Mouse (Mus musculus) heart, embryonic 13.5 days (tissue): ENCODE measurements around the gene Mia2. TPM values are rescaled to one million over a fixed set of nuclear protein-coding genes. Genes with fewer than 3 reads are reported as not detected.

ENCODE experiments used
- ATAC-seq: fragments of 200-750 bp; cut with Nextera tagmentation; 2 replicates; pipeline ENCODE4 v1.8.0; 2017; ENCODE audit warnings: moderate TSS enrichment; ENCODE audit not compliant: insufficient number of reproducible peaks, low FRiP score, low TSS enrichment; ENCODE audit errors: extremely low read depth
- H3K27ac ChIP-seq: fragments of 300-500 bp; sonication (generic); replicated peaks from 2 replicates; pipeline ENCODE4 v1.5.1; 2015; ENCODE audit warnings: moderate library complexity, mild to moderate bottlenecking, inconsistent platforms
- H3K27me3 ChIP-seq: fragments of 300-500 bp; sonication (generic); replicated peaks from 2 replicates; pipeline ENCODE4 v1.6.1; 2015; ENCODE audit warnings: mild to moderate bottlenecking, inconsistent platforms
- H3K36me3 ChIP-seq: fragments of 300-500 bp; sonication (generic); 2 replicates; pipeline ENCODE4 v1.6.1; 2015; ENCODE audit warnings: mild to moderate bottlenecking, inconsistent platforms
- H3K4me1 ChIP-seq: fragments of 300-500 bp; sonication (generic); 2 replicates; pipeline ENCODE4 v1.6.1; 2015; ENCODE audit warnings: inconsistent platforms
- H3K4me2 ChIP-seq: fragments of 300-500 bp; sonication (generic); 2 replicates; pipeline ENCODE4 v1.6.1; 2015; ENCODE audit warnings: inconsistent platforms, mild to moderate bottlenecking, moderate library complexity
- H3K4me3 ChIP-seq: fragments of 300-500 bp; sonication (generic); 2 replicates; pipeline ENCODE4 v1.5.1; 2015; ENCODE audit warnings: moderate library complexity, mild to moderate bottlenecking, inconsistent platforms
- H3K9ac ChIP-seq: fragments of 300-500 bp; sonication (generic); 2 replicates; pipeline ENCODE4 v1.6.1; 2015; ENCODE audit warnings: inconsistent platforms, mild to moderate bottlenecking, moderate library complexity
- H3K9me3 ChIP-seq: fragments of 300-500 bp; sonication (generic); 2 replicates; pipeline ENCODE4 v1.6.1; 2016; ENCODE audit warnings: inconsistent platforms
- WGBS: fragments of 180-500 bp; shearing (Covaris S2); methylation state at CpG from one replicate; pipeline ENCODE4 v1.1.7; 2015; ENCODE audit warnings: mixed read lengths; 5-methylcytosine and 5-hydroxymethylcytosine counted together
- polyA plus RNA-seq: library from polyadenylated mRNA; unstranded; fragments of >200 nt; fragmentation: Nextera tagmentation; extraction: Ambion mirVana; gene quantifications from 2 replicates; pipeline ENCODE4 v1.2.1, GENCODE M21; 2015

The Mia2 gene
- polyA plus RNA-seq, 1 experiment from 2014 or later = 34.8 TPM

DNA sequence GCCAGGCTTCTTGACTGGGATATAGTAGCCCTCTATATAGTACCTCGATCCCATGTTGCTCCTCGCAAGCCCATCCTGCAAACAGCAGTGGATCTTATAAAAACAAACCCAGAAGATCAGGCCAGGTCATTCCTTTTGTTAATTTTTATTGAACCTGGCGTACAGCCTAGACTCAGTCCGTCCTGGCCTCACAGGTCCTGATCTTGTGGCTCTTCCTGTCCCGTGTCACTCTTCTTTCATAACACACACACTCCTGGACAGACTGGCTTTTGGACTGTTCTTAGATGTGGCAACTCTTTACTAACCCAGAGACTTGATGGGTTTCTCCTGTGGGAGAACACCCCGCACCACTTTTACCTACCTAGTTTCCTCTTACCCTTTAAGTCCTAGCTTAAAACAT is 10.3 kb downstream of the Mia2 start:
- Histone ChIP-seq H3K36me3 (no peaks in the 10 kb centered on the region), H3K4me3 (no peak overlapping the region), H3K9ac (no peak overlapping the region), H3K4me2 (no peak overlapping the region), H3K9me3 (no peaks in the 10 kb centered on the region), H3K27me3 (no peaks in the 10 kb centered on the region), H3K27ac (no peak overlapping the region), H3K4me1 (no peaks in the 10 kb centered on the region)
- ATAC-seq = no peak
- 64% methylated on average over 6 of the region's 6 CpGs for WGBS

DNA sequence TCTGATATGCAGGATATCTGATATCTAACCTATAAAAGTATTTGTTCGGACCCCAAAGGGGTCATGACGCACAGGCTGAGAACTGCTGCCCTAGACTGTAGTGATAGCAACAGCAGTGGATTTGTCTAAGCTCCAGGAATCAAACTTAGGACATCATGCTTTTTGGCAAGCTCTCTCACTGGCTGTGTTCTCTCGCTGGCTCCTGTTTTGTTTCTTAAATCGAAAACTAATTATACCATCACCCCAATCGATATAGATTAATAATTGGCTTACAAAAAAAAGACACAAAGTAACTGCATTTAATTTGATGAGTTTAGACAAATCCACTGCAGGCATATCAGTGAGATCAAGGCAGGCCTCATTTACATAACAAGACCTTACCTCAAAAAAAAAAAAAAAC is 10.9 kb downstream of the Mia2 start:
- no peak overlapping the region for H3K4me2 ChIP-seq
- ATAC-seq = no peak
- no peak overlapping the region for H3K4me3 ChIP-seq
- H3K27ac ChIP-seq = no peak overlapping the region
- H3K4me1 ChIP-seq = no peaks in the 10 kb centered on the region
- H3K36me3 ChIP-seq = no peaks in the 10 kb centered on the region
- no peaks in the 10 kb centered on the region for H3K9me3 ChIP-seq
- no peaks in the 10 kb centered on the region for H3K27me3 ChIP-seq
- WGBS = 84% methylated on average over 5 of the region's 5 CpGs
- H3K9ac ChIP-seq = no peak overlapping the region

DNA sequence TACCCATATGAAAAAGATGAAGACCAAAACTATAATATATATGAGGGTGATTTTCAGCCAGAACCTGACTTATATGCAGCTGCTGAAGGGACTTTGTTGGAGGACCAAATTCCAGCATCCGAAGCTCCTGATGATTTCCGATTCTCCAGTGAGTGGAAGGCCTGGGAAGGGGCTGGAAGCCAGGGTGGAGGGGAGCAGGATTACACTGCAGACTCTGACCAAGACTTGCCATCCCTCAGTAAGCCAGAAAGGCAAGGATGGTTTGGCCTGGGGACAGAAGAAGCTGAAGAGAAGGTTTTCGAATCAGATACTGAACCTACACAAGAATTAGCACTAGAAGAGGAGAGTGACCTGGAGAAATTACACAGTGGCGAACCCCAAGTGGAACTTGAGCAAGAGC is 12.3 kb downstream of the Mia2 start:
- no peaks in the 10 kb centered on the region for H3K4me1 ChIP-seq
- H3K4me2 ChIP-seq = no peak overlapping the region
- H3K36me3 ChIP-seq = no peaks in the 10 kb centered on the region
- 78% methylated on average over 4 of the region's 4 CpGs for WGBS
- H3K4me3 ChIP-seq = no peak overlapping the region
- H3K9ac ChIP-seq = no peak overlapping the region
- H3K9me3 ChIP-seq = no peaks in the 10 kb centered on the region
- no peak for ATAC-seq
- H3K27me3 ChIP-seq = no peaks in the 10 kb centered on the region
- no peak overlapping the region for H3K27ac ChIP-seq

DNA sequence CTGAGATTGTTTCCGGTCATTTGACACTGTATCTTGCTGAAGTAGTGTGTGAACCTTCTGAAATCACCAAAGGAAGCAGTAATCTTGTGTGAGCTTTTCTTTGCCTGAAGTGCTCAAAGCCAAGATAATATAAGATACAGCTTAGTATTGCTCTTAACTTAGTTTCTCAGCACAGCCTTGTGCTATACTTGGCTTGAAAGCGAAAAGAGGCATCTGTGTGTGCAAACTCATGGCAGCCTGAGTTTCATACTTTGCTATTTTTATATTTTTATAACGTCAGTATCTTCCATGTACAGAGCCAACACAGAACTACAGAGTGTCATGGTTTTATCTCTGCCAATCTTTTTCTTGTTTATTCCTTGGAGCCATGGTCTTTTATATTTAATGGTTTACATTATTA is 21.6 kb downstream of the Mia2 start:
- H3K9ac ChIP-seq = no peak overlapping the region
- no peak overlapping the region for H3K4me3 ChIP-seq
- H3K4me1 ChIP-seq = no peaks in the 10 kb centered on the region
- H3K9me3 ChIP-seq = no peaks in the 10 kb centered on the region
- H3K27me3 ChIP-seq = no peaks in the 10 kb centered on the region
- 51% methylated on average over 3 of the region's 3 CpGs for WGBS
- H3K27ac ChIP-seq = no peak overlapping the region
- ATAC-seq = no peak
- H3K4me2 ChIP-seq = no peak overlapping the region
- no peaks in the 10 kb centered on the region for H3K36me3 ChIP-seq

DNA sequence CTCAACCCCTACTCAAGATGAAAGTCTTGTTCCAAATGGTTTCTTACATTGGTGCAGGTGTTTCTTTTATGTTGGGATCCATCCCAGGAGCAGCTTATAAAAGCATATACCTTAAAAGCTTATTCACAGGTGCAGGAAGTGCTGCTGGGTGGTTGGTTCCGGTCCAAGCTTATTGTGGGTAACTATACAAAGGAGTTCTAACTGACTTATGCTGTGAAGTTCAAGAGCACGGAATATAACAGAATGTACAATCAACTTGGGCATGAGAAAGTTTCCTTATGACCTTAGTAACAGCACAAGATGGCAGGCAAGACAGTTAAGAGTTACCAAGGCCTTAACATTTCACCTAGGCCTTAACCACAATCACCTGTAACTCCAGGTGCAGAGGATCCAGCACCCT is 29.8 kb downstream of the Mia2 start:
- H3K9ac ChIP-seq = no peak overlapping the region
- H3K4me3 ChIP-seq = no peak overlapping the region
- no peak for ATAC-seq
- no peaks in the 10 kb centered on the region for H3K36me3 ChIP-seq
- WGBS = 69% methylated on average over 2 of the region's 2 CpGs
- H3K9me3 ChIP-seq = no peaks in the 10 kb centered on the region
- no peak overlapping the region for H3K27ac ChIP-seq
- no peak overlapping the region for H3K4me2 ChIP-seq
- peaks cover 7% of the 10 kb centered on the region for H3K4me1 ChIP-seq
- H3K27me3 ChIP-seq = no peaks in the 10 kb centered on the region

DNA sequence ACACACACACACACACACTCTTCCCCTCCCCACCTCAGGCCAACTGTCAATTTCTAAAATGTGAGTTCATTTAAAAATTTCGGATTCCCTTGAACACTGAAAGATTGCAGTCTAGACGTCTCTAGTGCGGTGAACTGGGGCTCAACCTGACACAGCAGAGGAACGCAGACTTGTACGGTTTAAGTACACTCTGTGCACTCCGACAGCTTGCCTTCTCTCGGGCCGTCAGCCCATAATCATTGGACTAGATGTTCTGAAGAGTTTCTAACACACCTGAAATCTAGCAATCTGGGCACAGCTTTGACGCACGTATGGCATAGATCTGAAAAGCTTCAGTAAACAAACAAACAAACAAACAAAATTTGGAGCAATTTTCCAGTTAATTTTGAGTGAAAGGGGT is 32.9 kb downstream of the Mia2 start:
- no peaks in the 10 kb centered on the region for H3K27me3 ChIP-seq
- no peaks in the 10 kb centered on the region for H3K36me3 ChIP-seq
- no peaks in the 10 kb centered on the region for H3K9me3 ChIP-seq
- H3K4me1 ChIP-seq = peaks cover 21% of the 10 kb centered on the region
- 72% methylated on average over 10 of the region's 10 CpGs for WGBS
- H3K9ac ChIP-seq = no peak overlapping the region
- H3K4me3 ChIP-seq = no peak overlapping the region
- H3K4me2 ChIP-seq = no peak overlapping the region
- ATAC-seq = no peak
- H3K27ac ChIP-seq = no peak overlapping the region

DNA sequence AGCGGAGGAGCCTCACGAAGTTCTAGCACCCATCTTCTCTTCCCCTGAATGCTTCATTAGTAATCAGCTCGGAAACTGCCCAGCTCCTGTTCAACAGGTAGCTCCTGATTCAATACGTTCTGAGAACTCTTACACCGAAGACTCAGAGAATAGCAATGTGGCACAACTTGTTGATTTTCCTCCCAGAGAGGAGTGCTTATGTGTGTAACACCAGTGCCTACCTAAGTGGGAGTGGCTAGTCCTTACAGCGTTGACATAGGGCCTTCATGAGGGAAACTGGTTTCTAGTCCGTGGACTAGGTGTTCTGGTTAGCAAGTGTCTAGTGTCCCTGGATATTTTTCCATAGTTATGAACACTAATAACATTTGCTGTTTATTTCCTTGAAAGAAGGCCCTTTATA is 33.4 kb downstream of the Mia2 start:
- Histone ChIP-seq H3K27me3 (no peaks in the 10 kb centered on the region), H3K9me3 (no peaks in the 10 kb centered on the region), H3K9ac (no peak overlapping the region; the same call in 1 of the 2 replicates), H3K36me3 (no peaks in the 10 kb centered on the region), H3K4me1 (peaks cover 26% of the 10 kb centered on the region), H3K4me2 (peak overlapping the region; percentile 79), H3K27ac (no peak overlapping the region), H3K4me3 (peak overlapping the region; percentile 92)
- 41% methylated on average over 7 of the region's 7 CpGs for WGBS
- no peak for ATAC-seq

DNA sequence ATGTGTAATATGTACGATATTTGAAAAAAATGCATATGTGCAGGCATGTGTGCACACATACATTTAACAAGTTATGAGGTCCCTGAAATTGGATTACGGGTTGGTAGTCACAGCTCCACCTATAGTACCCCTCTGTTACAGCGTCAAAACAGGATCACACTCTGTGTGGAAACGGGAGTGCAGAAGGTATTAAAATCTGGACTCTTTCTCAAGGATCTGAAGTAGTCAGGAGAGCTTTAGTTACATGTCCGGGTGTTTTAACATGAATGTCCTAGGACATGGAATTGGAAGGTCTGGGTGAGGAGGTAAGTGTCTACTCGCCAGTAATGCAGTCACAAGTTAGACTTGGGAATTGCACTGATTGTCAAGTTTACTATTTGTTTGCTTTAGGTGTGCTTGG is 34.0 kb downstream of the Mia2 start:
- peak overlapping the region; percentile 97 for H3K9ac ChIP-seq
- H3K4me2 ChIP-seq = peak overlapping the region; percentile 79
- H3K27me3 ChIP-seq = no peaks in the 10 kb centered on the region
- H3K4me1 ChIP-seq = peaks cover 31% of the 10 kb centered on the region
- 9% methylated on average over 6 of the region's 6 CpGs for WGBS
- no peaks in the 10 kb centered on the region for H3K36me3 ChIP-seq
- H3K27ac ChIP-seq = peak overlapping the region; percentile 95
- ATAC-seq = no peak
- H3K9me3 ChIP-seq = no peaks in the 10 kb centered on the region
- peak overlapping the region; percentile 92 for H3K4me3 ChIP-seq

DNA sequence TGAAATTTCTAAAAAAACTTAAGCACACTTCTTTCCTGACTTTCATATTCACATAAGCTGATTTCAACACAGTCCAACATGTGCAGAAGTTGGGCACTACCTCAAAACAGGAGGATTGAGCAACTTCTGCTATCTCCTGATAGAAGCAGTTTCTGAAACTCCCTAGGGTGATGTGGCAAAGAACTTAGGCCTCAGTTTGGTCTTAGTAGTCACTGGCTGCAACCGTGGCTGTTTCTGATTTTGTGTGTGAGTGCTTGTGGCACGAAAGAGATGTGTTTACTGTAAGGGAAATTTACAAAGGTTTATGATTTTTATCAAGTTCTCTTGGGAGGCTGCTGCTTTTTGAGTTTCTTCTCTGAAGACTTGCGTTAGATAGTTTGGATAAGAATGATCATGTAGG is 34.6 kb downstream of the Mia2 start:
- 9% methylated on average over 3 of the region's 3 CpGs for WGBS

DNA sequence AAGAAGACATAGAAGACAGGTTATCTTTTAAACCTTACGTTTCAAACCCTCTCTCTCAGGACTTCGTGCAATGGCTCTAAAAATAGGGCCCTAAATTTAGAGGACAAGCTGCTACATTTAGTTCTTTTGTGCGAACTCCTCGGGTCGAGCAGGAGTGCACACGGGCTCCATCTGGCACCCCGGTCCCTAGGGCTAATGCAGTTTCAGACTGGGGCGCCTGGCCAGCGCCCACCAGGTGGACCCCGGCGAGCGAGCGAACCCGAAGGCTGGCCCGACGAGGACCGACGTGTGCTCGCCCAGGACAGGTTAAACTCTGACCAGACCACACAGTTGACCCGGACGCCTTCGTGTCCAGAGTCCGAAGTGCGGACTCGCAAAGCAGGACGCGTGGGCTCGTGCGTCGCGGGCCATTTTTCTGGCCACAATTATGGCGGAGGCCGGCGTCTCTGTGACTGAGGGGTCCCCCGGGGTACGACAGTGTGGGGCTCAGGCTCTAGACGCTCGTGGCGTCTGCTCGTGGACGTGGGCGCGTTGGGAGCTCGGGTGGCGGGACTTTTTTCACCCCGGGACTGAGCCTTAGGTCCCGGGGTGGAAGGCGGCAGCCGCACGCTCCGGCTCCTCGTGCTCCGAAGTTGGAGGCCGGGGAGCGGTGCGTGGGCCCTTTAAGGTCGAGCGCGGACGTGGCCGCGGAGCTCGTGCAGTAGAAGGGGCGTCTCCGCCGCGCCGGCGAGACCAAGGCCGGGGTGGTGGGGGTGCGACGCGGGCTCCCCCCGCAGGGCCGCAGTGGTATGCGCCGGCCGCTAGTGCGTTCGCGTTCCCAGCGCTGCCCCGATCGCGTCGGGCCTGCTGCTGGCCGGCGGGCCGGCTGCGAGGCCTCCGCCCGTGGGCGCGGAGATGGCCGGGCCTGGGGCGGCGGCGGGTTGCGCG is 35.3 kb downstream of the Mia2 start:
- Histone ChIP-seq H3K27me3 (no peaks in the 10 kb centered on the region), H3K4me3 (peak overlapping the region; percentile 92), H3K36me3 (no peaks in the 10 kb centered on the region), H3K4me2 (peak overlapping the region; percentile 79), H3K4me1 (peaks cover 40% of the 10 kb centered on the region), H3K9ac (peak overlapping the region; percentile 97), H3K27ac (peak overlapping the region; percentile 95), H3K9me3 (no peaks in the 10 kb centered on the region)
- peak; percentile 93 for ATAC-seq
- WGBS = under 1% methylated on average over 83 of the region's 100 CpGs

More for the DNA sequence above, 34.6 kb downstream of the Mia2 start:
- Histone ChIP-seq H3K27ac (peak overlapping the region; percentile 95), H3K27me3 (no peaks in the 10 kb centered on the region), H3K4me1 (peaks cover 34% of the 10 kb centered on the region), H3K9me3 (no peaks in the 10 kb centered on the region), H3K4me3 (peak overlapping the region; percentile 92), H3K36me3 (no peaks in the 10 kb centered on the region), H3K9ac (peak overlapping the region; percentile 97), H3K4me2 (peak overlapping the region; percentile 79)
- no peak for ATAC-seq

DNA sequence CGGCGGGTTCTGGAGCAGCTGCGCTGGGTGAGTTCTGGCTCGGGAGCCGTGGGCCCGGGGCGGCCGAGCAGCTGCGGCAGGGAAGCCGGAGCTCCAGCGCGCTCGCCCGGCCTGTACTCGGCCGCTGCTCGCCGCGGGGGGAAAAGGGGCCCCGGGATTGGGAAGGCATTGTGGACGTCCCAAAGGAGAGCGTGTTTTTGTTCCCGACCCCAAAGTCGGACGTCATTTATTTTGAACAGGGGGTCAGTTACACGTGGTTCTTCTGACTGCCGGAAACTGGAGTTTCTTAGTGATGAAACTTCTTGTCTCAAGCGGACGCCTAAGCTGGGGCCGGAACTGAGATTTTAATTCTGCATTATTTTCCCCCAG is 36.0 kb downstream of the Mia2 start:
- under 1% methylated on average over 30 of the region's 30 CpGs for WGBS
- peak overlapping the region; percentile 79 for H3K4me2 ChIP-seq
- peaks cover 40% of the 10 kb centered on the region for H3K4me1 ChIP-seq
- peak overlapping the region; percentile 92 for H3K4me3 ChIP-seq
- H3K27me3 ChIP-seq = no peaks in the 10 kb centered on the region
- H3K9me3 ChIP-seq = no peaks in the 10 kb centered on the region
- H3K36me3 ChIP-seq = peaks cover 6% of the 10 kb centered on the region
- peak overlapping the region; percentile 97 for H3K9ac ChIP-seq
- ATAC-seq = no peak
- H3K27ac ChIP-seq = peak overlapping the region; percentile 95

DNA sequence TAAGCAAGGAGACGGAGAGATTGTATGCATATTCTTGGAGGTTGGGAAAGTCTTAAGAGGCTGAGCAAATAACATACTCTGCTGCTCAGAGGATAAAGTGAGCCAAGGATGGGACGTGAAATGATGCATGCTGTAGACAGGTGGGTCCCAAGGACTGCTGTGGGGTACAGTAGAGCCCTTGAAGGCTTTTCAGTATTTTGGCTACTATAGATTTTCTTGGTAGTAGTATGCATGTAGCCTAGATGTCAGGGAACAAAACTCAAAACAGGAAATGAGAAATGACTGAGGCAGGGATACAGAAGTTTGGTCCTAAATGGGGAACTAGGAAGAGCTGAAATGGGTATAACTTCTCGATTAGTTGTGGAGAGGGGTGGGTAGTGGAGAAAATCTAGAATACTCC is 36.9 kb downstream of the Mia2 start:
- Histone ChIP-seq H3K4me1 (peaks cover 40% of the 10 kb centered on the region), H3K27ac (no peak overlapping the region), H3K9me3 (no peaks in the 10 kb centered on the region), H3K4me3 (peak overlapping the region; percentile 92), H3K36me3 (peaks cover 6% of the 10 kb centered on the region), H3K9ac (peak overlapping the region; percentile 97), H3K4me2 (peak overlapping the region; percentile 79), H3K27me3 (no peaks in the 10 kb centered on the region)
- 45% methylated on average over 3 of the region's 3 CpGs for WGBS
- no peak for ATAC-seq
